Mouse (Mus musculus): Measurements from ENCODE around the gene Prss27. TPM values are rescaled to one million over a fixed set of nuclear protein-coding genes. Genes with fewer than 3 reads are reported as not detected.

Gene Prss27
- polyA plus RNA-seq, 1 experiment from 2014 or later: 0.28 TPM

- no peak for TF ChIP-seq CTCF (IDR thresholded peaks at IDR 0.05)
- ChIA-PET POLR2A (no interaction called here), CTCF (no interaction called here)
- in situ Hi-C loops (cut with MboI; ENCODE audit: low pct_unique_long_range_greater_than_20kb): no loop called here
- no peaks in the 10 kb centered on the region for H3K27me3 ChIP-seq
- ATAC-seq (no peak), DNase-seq (ENCODE audit: low read depth, low spot score) (no peak)
Observed at GRCm38 (mm10) chr17:24005049-24005448, 32.9 kb upstream of the Prss27 start.

GRCm38 (mm10) chr17:24006930-24007329, 31.0 kb upstream of the Prss27 start:
- in situ Hi-C loops (cut with MboI; ENCODE audit: low pct_unique_long_range_greater_than_20kb): no loop called here
- POLR2A ChIA-PET: no interaction called here
- TF ChIP-seq CTCF (IDR thresholded peaks at IDR 0.05): no peak
- no peak for ATAC-seq
- CTCF ChIA-PET: interaction anchor here (0.8 to 1.4 kb wide), 5 partner anchors 10 to 61 kb away, joined by 3 to 4 read pairs (median 3); no protein-coding TSS in a partner anchor
- H3K27me3 ChIP-seq: no peaks in the 10 kb centered on the region
- DNase-seq (ENCODE audit: low read depth, low spot score): no peak

GRCm38 (mm10) chr17:24007391-24007790, 30.6 kb upstream of the Prss27 start:
- H3K27me3 ChIP-seq: no peaks in the 10 kb centered on the region
- no peak for TF ChIP-seq CTCF (IDR thresholded peaks at IDR 0.05)
- in situ Hi-C loops (cut with MboI; ENCODE audit: low pct_unique_long_range_greater_than_20kb): no loop called here
- CTCF ChIA-PET: interaction anchor here (0.8 to 1.4 kb wide), 4 partner anchors 36 to 61 kb away, joined by 3 to 4 read pairs (median 3); no protein-coding TSS in a partner anchor
- ATAC-seq: peak; percentile 58
- POLR2A ChIA-PET: no interaction called here
- DNase-seq (ENCODE audit: low read depth, low spot score): no peak

- CTCF ChIA-PET: no interaction called here
- POLR2A ChIA-PET: no interaction called here
- H3K27me3 ChIP-seq: no peaks in the 10 kb centered on the region
- DNase-seq (ENCODE audit: low read depth, low spot score) (no peak), ATAC-seq (no peak)
- no peak for TF ChIP-seq CTCF (IDR thresholded peaks at IDR 0.05)
- in situ Hi-C loops (cut with MboI; ENCODE audit: low pct_unique_long_range_greater_than_20kb): no loop called here
Observed at GRCm38 (mm10) chr17:24008105-24008504, 29.8 kb upstream of the Prss27 start.

GRCm38 (mm10) chr17:24009617-24010016, 28.3 kb upstream of the Prss27 start:
- ATAC-seq: no peak
- in situ Hi-C loops (cut with MboI; ENCODE audit: low pct_unique_long_range_greater_than_20kb): no loop called here
- DNase-seq (ENCODE audit: low read depth, low spot score): no peak
- peak; percentile 32 for TF ChIP-seq CTCF (IDR thresholded peaks at IDR 0.05)
- ChIA-PET CTCF (interaction anchor here (0.7 to 1.9 kb wide), 8 partner anchors 12 to 79 kb away, joined by 3 to 6 read pairs (median 3); no protein-coding TSS in a partner anchor), POLR2A (interaction anchor here (0.7 kb wide), 1 partner anchor 36 kb away, joined by 4 read pairs; no protein-coding TSS in a partner anchor)
- H3K27me3 ChIP-seq: no peaks in the 10 kb centered on the region

- in situ Hi-C loops (cut with MboI; ENCODE audit: low pct_unique_long_range_greater_than_20kb): no loop called here
- no peak for DNase-seq (ENCODE audit: low read depth, low spot score)
- ChIA-PET CTCF (no interaction called here), POLR2A (no interaction called here)
- no peak for TF ChIP-seq CTCF (IDR thresholded peaks at IDR 0.05)
- ATAC-seq: no peak
- no peaks in the 10 kb centered on the region for H3K27me3 ChIP-seq
Observed at GRCm38 (mm10) chr17:24012921-24013320, 25.0 kb upstream of the Prss27 start.

- in situ Hi-C loops (cut with MboI; ENCODE audit: low pct_unique_long_range_greater_than_20kb): no loop called here
- H3K27me3 ChIP-seq: no peaks in the 10 kb centered on the region
- POLR2A ChIA-PET: no interaction called here
- no peak for ATAC-seq
- DNase-seq (ENCODE audit: low read depth, low spot score): no peak
- TF ChIP-seq CTCF (IDR thresholded peaks at IDR 0.05): no peak
- CTCF ChIA-PET: no interaction called here
Observed at GRCm38 (mm10) chr17:24014433-24014965, 23.4 kb upstream of the Prss27 start.

GRCm38 (mm10) chr17:24015727-24016126, 22.2 kb upstream of the Prss27 start:
- ChIA-PET CTCF (interaction anchor here (1.0 to 1.2 kb wide), 2 partner anchors 10 to 13 kb away, joined by 3 read pairs; no protein-coding TSS in a partner anchor), POLR2A (no interaction called here)
- ATAC-seq (no peak), DNase-seq (ENCODE audit: low read depth, low spot score) (no peak)
- peak; percentile 70 for TF ChIP-seq CTCF (IDR thresholded peaks at IDR 0.05)
- in situ Hi-C loops (cut with MboI; ENCODE audit: low pct_unique_long_range_greater_than_20kb): no loop called here
- no peaks in the 10 kb centered on the region for H3K27me3 ChIP-seq

GRCm38 (mm10) chr17:24020696-24021095, 17.2 kb upstream of the Prss27 start:
- DNase-seq (ENCODE audit: low read depth, low spot score) (no peak), ATAC-seq (no peak)
- TF ChIP-seq CTCF (IDR thresholded peaks at IDR 0.05): no peak
- in situ Hi-C loops (cut with MboI; ENCODE audit: low pct_unique_long_range_greater_than_20kb): no loop called here
- CTCF ChIA-PET: interaction anchor here (1.7 kb wide), 1 partner anchor 10 kb away, joined by 3 read pairs; no protein-coding TSS in a partner anchor
- H3K27me3 ChIP-seq: no peaks in the 10 kb centered on the region
- POLR2A ChIA-PET: no interaction called here

- CTCF ChIA-PET: interaction anchor here (1.3 to 1.7 kb wide), 2 partner anchors 9 to 12 kb away, joined by 3 to 5 read pairs; no protein-coding TSS in a partner anchor
- POLR2A ChIA-PET: interaction anchor here (1.2 kb wide), 1 partner anchor 16 kb away, joined by 3 read pairs; no protein-coding TSS in a partner anchor
- in situ Hi-C loops (cut with MboI; ENCODE audit: low pct_unique_long_range_greater_than_20kb): no loop called here
- no peaks in the 10 kb centered on the region for H3K27me3 ChIP-seq
- peak; percentile 21 for ATAC-seq
- DNase-seq (ENCODE audit: low read depth, low spot score): no peak
- TF ChIP-seq CTCF (IDR thresholded peaks at IDR 0.05): no peak
Observed at GRCm38 (mm10) chr17:24021375-24022199, 16.4 kb upstream of the Prss27 start.

GRCm38 (mm10) chr17:24029477-24029876, 8.5 kb upstream of the Prss27 start:
- no peak for ATAC-seq
- in situ Hi-C loops (cut with MboI; ENCODE audit: low pct_unique_long_range_greater_than_20kb): no loop called here
- CTCF ChIA-PET: interaction anchor here (1.5 kb wide), 1 partner anchor 8 kb away, joined by 3 read pairs; no protein-coding TSS in a partner anchor

More at GRCm38 (mm10) chr17:24029477-24029876, 8.5 kb upstream of the Prss27 start:
- TF ChIP-seq CTCF (IDR thresholded peaks at IDR 0.05): no peak
- POLR2A ChIA-PET: no interaction called here
- no peaks in the 10 kb centered on the region for H3K27me3 ChIP-seq
- no peak for DNase-seq (ENCODE audit: low read depth, low spot score)

Measured in Patski (cell line).